20 mouse cellular contexts compared by ENCODE assay signal in genomic region chr7:77087266-77087665, GRCm38 (mm10).
"Had no signal": no experiment of that assay in that cellular context is flagged by ENCODE, and none has a peak within 500 bp of the region (broad histone marks: within the 10 kb centered on the region; RNA-seq: fewer than 3 reads in every experiment).

No protein-coding gene starts in this region.

- H3K4me2 ChIP-seq: liver, embryonic 13.5 days; liver, embryonic 15.5 days; lung, embryonic 15.5 days; midbrain, embryonic 12.5 days; neural tube, embryonic 12.5 days had no signal

- H3K9me3 ChIP-seq: liver, embryonic 13.5 days; liver, embryonic 15.5 days; lung, embryonic 15.5 days; megakaryocyte, embryonic 14.5 days; midbrain, embryonic 12.5 days; neural tube, embryonic 12.5 days had no signal

- DNase-seq: liver, embryonic 13.5 days; liver, postnatal 0 days; lung, adult 2 months; lung, postnatal 14 days; lung, postnatal 36 days; right cerebral cortex, adult 18-20 months; right cerebral cortex, postnatal 25 days; right cerebral cortex, postnatal 4 days; spleen, adult 18-20 months; thymus, adult 18-20 months; thymus, postnatal 14 days; thymus, postnatal 36 days had no signal

- H3K4me3 ChIP-seq: liver, embryonic 13.5 days; liver, embryonic 15.5 days; lung, embryonic 15.5 days; megakaryocyte, embryonic 14.5 days; midbrain, embryonic 12.5 days; neural tube, embryonic 12.5 days had no signal

- H3K36me3 ChIP-seq: liver, embryonic 13.5 days; liver, embryonic 15.5 days; lung, embryonic 15.5 days; midbrain, embryonic 12.5 days; neural tube, embryonic 12.5 days had no signal

- H3K27me3 ChIP-seq: liver, embryonic 13.5 days; liver, embryonic 15.5 days; lung, embryonic 15.5 days; megakaryocyte, embryonic 14.5 days; midbrain, embryonic 12.5 days; neural tube, embryonic 12.5 days had no signal

- ATAC-seq: liver, postnatal 0 days; lung, postnatal 0 days; midbrain, embryonic 16.5 days had no signal

- H3K27ac ChIP-seq: liver, embryonic 13.5 days; liver, embryonic 15.5 days; lung, embryonic 15.5 days; macrophage; midbrain, embryonic 12.5 days; neural tube, embryonic 12.5 days had no signal

- H3K4me1 ChIP-seq: liver, embryonic 13.5 days; liver, embryonic 15.5 days; lung, embryonic 15.5 days; megakaryocyte, embryonic 14.5 days; neural tube, embryonic 12.5 days had no signal

- H3K9ac ChIP-seq: liver, embryonic 13.5 days; liver, embryonic 15.5 days; liver, postnatal 0 days; lung, embryonic 15.5 days; midbrain, embryonic 12.5 days; neural tube, embryonic 12.5 days had no signal
